35 mouse cellular contexts compared by ENCODE assay signal in the genomic region with DNA sequence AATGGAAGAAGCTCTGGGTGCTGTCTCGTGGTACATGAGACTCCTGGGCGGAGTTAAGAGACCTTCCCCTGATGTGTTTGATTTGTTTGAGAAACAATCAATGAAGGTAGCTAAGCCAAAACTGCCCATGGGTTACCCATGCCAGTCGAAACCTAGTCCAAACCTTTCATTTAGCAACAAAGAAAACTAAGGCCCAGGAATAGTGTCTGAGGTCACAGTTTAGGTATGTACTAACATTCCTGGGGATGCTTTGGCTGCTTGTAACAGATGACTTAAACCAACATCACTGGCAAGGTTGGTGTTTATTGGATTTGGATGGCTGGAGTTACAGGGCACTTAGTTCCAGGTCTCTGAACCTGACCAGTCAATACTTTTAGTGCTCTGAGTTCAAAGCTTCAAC.
"Had no signal": no experiment of that assay in that cellular context is flagged by ENCODE, and none has a peak within 500 bp of the region (broad histone marks: within the 10 kb centered on the region; RNA-seq: fewer than 3 reads in every experiment).

No protein-coding gene starts in this region.

- H3K27ac ChIP-seq: heart, adult 2 months; heart, embryonic 10.5 days; heart, embryonic 13.5 days; heart, embryonic 15.5 days; hindbrain, embryonic 10.5 days; hindbrain, embryonic 12.5 days; hindbrain, embryonic 13.5 days; hindbrain, embryonic 14.5 days; hindbrain, embryonic 15.5 days; hindbrain, postnatal 0 days; intestine, embryonic 15.5 days; kidney, embryonic 15.5 days; kidney, postnatal 0 days; layer of hippocampus, adult 2 months had no signal

- H3K27me3 ChIP-seq: hindbrain, embryonic 12.5 days; hindbrain, embryonic 13.5 days; hindbrain, embryonic 15.5 days; intestine, embryonic 15.5 days; kidney, embryonic 15.5 days had no signal

- H3K4me1 ChIP-seq: heart, embryonic 10.5 days; heart, embryonic 12.5 days; heart, embryonic 13.5 days; heart, embryonic 15.5 days; hindbrain, embryonic 10.5 days; hindbrain, embryonic 12.5 days; hindbrain, embryonic 15.5 days; intestine, embryonic 15.5 days; kidney, embryonic 15.5 days had no signal

- H3K4me3 ChIP-seq: heart, adult 2 months; heart, embryonic 10.5 days; heart, embryonic 12.5 days; heart, embryonic 13.5 days; heart, embryonic 15.5 days; hindbrain, embryonic 10.5 days; hindbrain, embryonic 12.5 days; hindbrain, embryonic 13.5 days; hindbrain, embryonic 15.5 days; intestine, embryonic 15.5 days; kidney, embryonic 15.5 days; layer of hippocampus, adult 2 months had no signal

- H3K4me2 ChIP-seq: heart, embryonic 11.5 days; heart, embryonic 12.5 days; heart, embryonic 13.5 days; heart, embryonic 15.5 days; hindbrain, embryonic 12.5 days; hindbrain, embryonic 13.5 days; hindbrain, embryonic 14.5 days; hindbrain, embryonic 15.5 days; intestine, embryonic 15.5 days; kidney, embryonic 15.5 days had no signal

- H3K9ac ChIP-seq: heart, embryonic 12.5 days; heart, embryonic 13.5 days; heart, embryonic 15.5 days; hindbrain, embryonic 12.5 days; hindbrain, embryonic 13.5 days; hindbrain, embryonic 14.5 days; hindbrain, embryonic 15.5 days; intestine, embryonic 15.5 days; kidney, embryonic 15.5 days had no signal

- H3K9me3 ChIP-seq: heart, embryonic 10.5 days; heart, embryonic 12.5 days; heart, embryonic 13.5 days; heart, embryonic 15.5 days; hindbrain, embryonic 10.5 days; hindbrain, embryonic 12.5 days; hindbrain, embryonic 13.5 days; hindbrain, embryonic 15.5 days; intestine, embryonic 15.5 days; kidney, embryonic 15.5 days had no signal

- H3K36me3 ChIP-seq: heart, embryonic 10.5 days; heart, embryonic 12.5 days; heart, embryonic 13.5 days; heart, embryonic 15.5 days; hindbrain, embryonic 10.5 days; hindbrain, embryonic 12.5 days; hindbrain, embryonic 13.5 days; hindbrain, embryonic 15.5 days; intestine, embryonic 15.5 days; kidney, embryonic 15.5 days had no signal

- DNase-seq: heart, adult 2 months; heart, postnatal 10 days; heart, postnatal 14 days; heart, postnatal 36 days; heart, postnatal 4 days; kidney, adult 11 months; kidney, adult 18-20 months; kidney, adult 2 months; kidney, adult 8-10 months; kidney, adult 9 months; kidney, postnatal 10 days; kidney, postnatal 14 days; kidney, postnatal 25 days; kidney, postnatal 36 days; kidney, postnatal 4 days; layer of hippocampus, adult 9-11 months had no signal

- ATAC-seq: hindbrain, embryonic 16.5 days; hindbrain, postnatal 0 days; inflammation-experienced regulatory T-cells, adult 6 months; intestine, embryonic 15.5 days; intestine, embryonic 16.5 days; intestine, postnatal 0 days had no signal
